Mouse (Mus musculus) neural tube, embryonic 11.5 days (tissue): Measurements from ENCODE around the gene Rxfp2. TPM values are rescaled to one million over a fixed set of nuclear protein-coding genes. Genes with fewer than 3 reads are reported as not detected.

Experiments used
- ATAC-seq: fragments of 200-750 bp; cut with Nextera tagmentation; 2 replicates; pipeline ENCODE4 v1.8.0; 2017; ENCODE audit warnings: moderate number of reproducible peaks, mild to moderate bottlenecking, moderate TSS enrichment, moderate library complexity; ENCODE audit not compliant: insufficient read depth, low FRiP score, low TSS enrichment
- DNase-seq: peaks from one replicate; pipeline ENCODE4 v3.0.0-alpha.2; 2015; ENCODE audit warnings: low spot score
- H3K27ac ChIP-seq: fragments of 300-500 bp; sonication (generic); 2 replicates; pipeline ENCODE4 v1.5.1; 2014; ENCODE audit warnings: low read depth, mild to moderate bottlenecking, low read length
- H3K27me3 ChIP-seq: fragments of 300-500 bp; sonication (generic); 2 replicates; pipeline ENCODE4 v1.6.1; 2014; ENCODE audit warnings: mild to moderate bottlenecking, low read length, mixed read lengths; ENCODE audit not compliant: control insufficient read depth, insufficient read depth
- H3K36me3 ChIP-seq: fragments of 300-500 bp; sonication (generic); 2 replicates; pipeline ENCODE4 v1.6.1; 2014; ENCODE audit warnings: mild to moderate bottlenecking, low read length, moderate library complexity, mixed read lengths; ENCODE audit not compliant: control insufficient read depth, insufficient read depth
- H3K4me1 ChIP-seq: fragments of 300-500 bp; sonication (generic); 2 replicates; pipeline ENCODE4 v1.6.1; 2014; ENCODE audit warnings: low read length, mixed read lengths; ENCODE audit not compliant: control insufficient read depth, insufficient read depth
- H3K4me2 ChIP-seq: fragments of 300-500 bp; sonication (generic); 2 replicates; pipeline ENCODE4 v1.6.1; 2014; ENCODE audit warnings: low read depth, mild to moderate bottlenecking, moderate library complexity
- H3K4me3 ChIP-seq: fragments of 300-500 bp; sonication (generic); 2 replicates; pipeline ENCODE4 v1.5.1; 2014; ENCODE audit warnings: low read depth, low read length
- H3K9ac ChIP-seq: fragments of 300-500 bp; sonication (generic); 2 replicates; pipeline ENCODE4 v1.6.1; 2014; ENCODE audit warnings: mild to moderate bottlenecking, low read length
- H3K9me3 ChIP-seq: fragments of 300-500 bp; sonication (generic); 2 replicates; pipeline ENCODE4 v1.6.1; 2016; ENCODE audit warnings: low read length; ENCODE audit not compliant: control insufficient read depth
- WGBS: fragments of 180-500 bp; shearing (Covaris S2); extraction: QIAGEN DNeasy Blood & Tissue Kit; methylation state at CpG from one replicate; pipeline ENCODE4 v1.1.7; 2014; 5-methylcytosine and 5-hydroxymethylcytosine counted together
- polyA plus RNA-seq: library from polyadenylated mRNA; unstranded; fragments of >200 nt; fragmentation: Nextera tagmentation; extraction: Ambion mirVana; gene quantifications from 2 replicates; pipeline ENCODE4 v1.2.1, GENCODE M21; 2014

The Rxfp2 gene
- polyA plus RNA-seq, 1 experiment from 2014 or later = 1.2 TPM

DNA sequence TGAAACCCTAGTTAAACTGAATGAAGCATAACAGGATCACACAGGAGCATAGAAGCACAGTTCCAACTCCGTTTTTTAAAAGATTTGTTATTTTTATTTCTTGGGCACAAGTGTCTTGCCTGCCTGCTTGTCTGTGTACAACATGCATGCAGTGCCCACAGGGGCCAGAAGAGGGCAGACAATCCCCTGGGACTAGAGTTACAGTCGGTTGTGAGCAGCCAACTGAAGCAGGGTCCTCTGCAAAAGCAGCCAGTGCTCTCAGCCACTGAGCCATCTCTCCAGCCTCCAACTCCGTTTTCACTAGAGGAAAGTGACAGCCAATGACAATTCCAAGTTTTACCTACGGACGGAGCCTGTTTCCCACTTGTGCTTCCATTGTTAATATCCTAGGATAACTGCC lies 33.4 kb downstream of the Rxfp2 start:
- Histone ChIP-seq H3K9ac (no peak overlapping the region), H3K27me3 (no peaks in the 10 kb centered on the region), H3K36me3 (no peaks in the 10 kb centered on the region), H3K4me1 (no peaks in the 10 kb centered on the region), H3K9me3 (no peaks in the 10 kb centered on the region), H3K4me3 (no peak overlapping the region), H3K27ac (no peak overlapping the region), H3K4me2 (no peak overlapping the region)
- DNase-seq = peak; percentile 35
- no peak for ATAC-seq
- WGBS = 54% methylated on average over 5 of the region's 5 CpGs

DNA sequence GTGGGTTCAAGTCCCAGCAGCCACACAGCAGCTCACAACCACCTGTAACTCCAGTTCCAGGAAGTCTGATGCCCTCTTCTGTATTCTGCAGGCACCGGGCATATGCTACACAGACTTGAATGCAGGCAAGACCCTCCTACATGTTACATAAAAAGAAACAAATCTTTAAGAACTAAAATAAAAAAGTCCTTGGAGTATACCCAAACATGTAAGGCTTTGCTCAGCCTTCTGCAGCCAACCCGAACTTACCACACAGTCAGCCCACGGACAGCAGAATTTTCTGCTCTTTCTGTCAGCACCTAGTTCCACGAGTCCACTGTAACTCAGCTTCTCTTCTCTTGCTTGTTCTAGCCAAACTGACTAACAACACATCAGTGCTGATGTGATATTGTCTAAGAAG lies 34.8 kb downstream of the Rxfp2 start:
- WGBS = 91% methylated on average over 4 of the region's 4 CpGs
- H3K27ac ChIP-seq = no peak overlapping the region
- H3K9me3 ChIP-seq = no peaks in the 10 kb centered on the region
- no peak overlapping the region for H3K9ac ChIP-seq
- no peak overlapping the region for H3K4me2 ChIP-seq
- no peak for DNase-seq
- no peaks in the 10 kb centered on the region for H3K4me1 ChIP-seq
- H3K36me3 ChIP-seq = no peaks in the 10 kb centered on the region
- ATAC-seq = no peak
- no peak overlapping the region for H3K4me3 ChIP-seq
- no peaks in the 10 kb centered on the region for H3K27me3 ChIP-seq

DNA sequence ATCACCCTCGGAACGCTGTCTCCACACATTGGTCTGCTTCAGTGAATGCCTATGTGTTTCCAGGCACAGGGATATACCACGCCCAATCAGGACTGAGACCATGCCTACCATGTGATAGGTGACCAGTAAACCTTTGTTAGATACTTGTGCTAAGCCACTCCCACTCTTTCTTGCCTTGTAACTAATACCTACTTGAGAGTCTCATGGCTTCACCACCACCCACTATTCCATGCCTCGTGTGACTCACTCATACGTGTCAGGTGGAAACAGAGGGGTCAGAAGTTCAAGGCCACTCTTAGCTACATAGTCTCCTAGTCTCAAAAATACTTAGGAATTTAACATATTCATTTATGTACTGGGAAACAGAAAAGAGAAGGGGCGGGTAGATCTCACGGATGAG lies 35.5 kb downstream of the Rxfp2 start:
- no peaks in the 10 kb centered on the region for H3K36me3 ChIP-seq
- H3K27me3 ChIP-seq = no peaks in the 10 kb centered on the region
- no peak for ATAC-seq
- H3K9me3 ChIP-seq = no peaks in the 10 kb centered on the region
- H3K4me2 ChIP-seq = no peak overlapping the region
- 85% methylated on average over 7 of the region's 7 CpGs for WGBS
- H3K27ac ChIP-seq = no peak overlapping the region
- no peaks in the 10 kb centered on the region for H3K4me1 ChIP-seq
- DNase-seq = no peak
- no peak overlapping the region for H3K4me3 ChIP-seq
- no peak overlapping the region for H3K9ac ChIP-seq

DNA sequence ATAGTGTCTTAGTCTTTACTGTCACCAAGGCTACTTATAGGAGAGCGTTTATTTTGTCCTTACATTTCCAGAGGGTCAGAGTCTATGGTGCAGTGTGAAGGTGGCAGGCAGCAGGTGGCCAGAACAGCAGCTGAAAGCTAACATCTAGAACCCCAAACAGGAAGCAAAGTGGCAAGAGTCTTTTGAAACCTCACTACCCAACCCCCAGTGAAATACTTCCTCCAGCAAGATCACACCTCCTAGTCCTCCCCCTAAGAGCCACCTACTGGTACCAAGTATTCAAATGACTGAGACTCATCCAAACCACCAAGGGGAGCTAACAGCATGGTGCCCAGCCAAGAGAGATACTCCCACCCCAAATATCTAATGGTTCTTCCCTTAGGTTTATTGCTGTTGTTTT lies 36.8 kb downstream of the Rxfp2 start:
- H3K4me2 ChIP-seq = no peak overlapping the region
- 89% methylated on average over 1 of the region's 1 CpGs for WGBS
- H3K9me3 ChIP-seq = no peaks in the 10 kb centered on the region
- no peak overlapping the region for H3K27ac ChIP-seq
- ATAC-seq (no peak), DNase-seq (no peak)
- H3K9ac ChIP-seq = no peak overlapping the region
- no peaks in the 10 kb centered on the region for H3K27me3 ChIP-seq
- no peaks in the 10 kb centered on the region for H3K36me3 ChIP-seq
- no peaks in the 10 kb centered on the region for H3K4me1 ChIP-seq
- no peak overlapping the region for H3K4me3 ChIP-seq

DNA sequence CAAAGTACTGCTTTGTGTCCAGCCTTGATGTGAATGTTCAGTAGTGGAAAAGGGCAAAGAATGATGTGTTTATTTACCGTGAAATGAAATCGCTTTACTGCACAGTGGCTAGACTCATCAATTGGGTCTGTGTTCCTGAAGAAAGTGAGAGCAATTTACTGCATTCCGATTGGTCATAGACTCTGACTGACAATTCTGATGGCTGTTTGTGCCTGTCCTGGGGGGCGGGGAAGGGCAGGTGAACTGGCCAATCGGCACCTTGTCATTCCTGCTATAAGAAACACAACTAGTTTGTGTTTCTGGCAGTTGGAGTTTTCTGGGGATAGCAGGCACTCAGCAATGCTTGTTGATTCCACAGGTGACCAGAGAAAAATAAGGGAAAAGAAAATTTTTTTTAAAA lies 37.6 kb downstream of the Rxfp2 start:
- no peaks in the 10 kb centered on the region for H3K27me3 ChIP-seq
- H3K27ac ChIP-seq = no peak overlapping the region
- H3K4me2 ChIP-seq = no peak overlapping the region
- no peaks in the 10 kb centered on the region for H3K4me1 ChIP-seq
- 80% methylated on average over 5 of the region's 5 CpGs for WGBS
- no peak overlapping the region for H3K4me3 ChIP-seq
- ATAC-seq = peak; percentile 53; the same call in 1 of the 2 replicates
- no peak overlapping the region for H3K9ac ChIP-seq
- H3K36me3 ChIP-seq = no peaks in the 10 kb centered on the region
- no peaks in the 10 kb centered on the region for H3K9me3 ChIP-seq
- DNase-seq = no peak

DNA sequence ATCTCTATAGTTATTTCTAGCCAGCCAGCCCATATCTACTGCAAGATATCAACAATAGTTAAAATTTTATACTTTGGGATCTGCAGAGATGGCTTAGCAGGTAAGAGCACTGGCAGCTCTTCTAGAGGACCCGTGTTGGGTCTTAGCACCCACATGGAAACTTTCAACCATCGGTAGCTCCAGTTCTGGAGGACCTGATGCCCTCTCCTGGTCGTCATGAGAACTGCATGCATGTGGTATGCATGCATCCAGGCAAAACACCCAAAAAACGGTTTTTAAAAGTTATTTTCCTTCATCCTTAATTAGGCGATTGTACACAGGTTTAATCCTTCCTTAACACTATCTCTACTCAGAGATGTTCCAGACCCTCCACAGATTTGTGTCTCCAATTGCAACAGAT lies 40.4 kb downstream of the Rxfp2 start:
- Histone ChIP-seq H3K27me3 (no peaks in the 10 kb centered on the region), H3K4me3 (no peak overlapping the region), H3K4me1 (no peaks in the 10 kb centered on the region), H3K9ac (no peak overlapping the region), H3K4me2 (no peak overlapping the region), H3K36me3 (no peaks in the 10 kb centered on the region), H3K9me3 (no peaks in the 10 kb centered on the region), H3K27ac (no peak overlapping the region)
- DNase-seq = no peak
- 82% methylated on average over 5 of the region's 5 CpGs for WGBS
- no peak for ATAC-seq

DNA sequence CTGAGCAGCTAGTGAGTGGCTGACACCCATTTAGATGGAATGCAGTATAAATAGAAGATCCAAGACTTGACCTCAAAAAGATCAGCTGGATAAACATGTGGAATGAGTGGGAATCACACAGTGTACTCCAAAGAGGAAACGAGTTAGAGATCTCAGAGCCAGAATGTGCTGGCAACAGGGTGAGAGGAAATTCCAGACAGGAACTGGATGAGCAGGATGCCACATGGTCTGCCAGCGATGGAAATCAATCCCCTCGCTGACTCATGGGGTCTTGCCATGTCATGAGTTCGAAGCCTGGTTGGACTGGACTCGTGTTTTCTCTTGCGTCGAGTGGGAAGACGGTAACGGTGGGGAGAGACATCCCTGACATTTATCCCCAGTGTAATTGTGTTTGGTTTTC lies 41.0 kb downstream of the Rxfp2 start:
- Histone ChIP-seq H3K27me3 (no peaks in the 10 kb centered on the region), H3K27ac (no peak overlapping the region), H3K4me2 (no peak overlapping the region), H3K4me3 (no peak overlapping the region), H3K9ac (no peak overlapping the region), H3K4me1 (no peaks in the 10 kb centered on the region), H3K36me3 (no peaks in the 10 kb centered on the region), H3K9me3 (no peaks in the 10 kb centered on the region)
- WGBS = 96% methylated on average over 9 of the region's 9 CpGs
- ATAC-seq (no peak), DNase-seq (no peak)

DNA sequence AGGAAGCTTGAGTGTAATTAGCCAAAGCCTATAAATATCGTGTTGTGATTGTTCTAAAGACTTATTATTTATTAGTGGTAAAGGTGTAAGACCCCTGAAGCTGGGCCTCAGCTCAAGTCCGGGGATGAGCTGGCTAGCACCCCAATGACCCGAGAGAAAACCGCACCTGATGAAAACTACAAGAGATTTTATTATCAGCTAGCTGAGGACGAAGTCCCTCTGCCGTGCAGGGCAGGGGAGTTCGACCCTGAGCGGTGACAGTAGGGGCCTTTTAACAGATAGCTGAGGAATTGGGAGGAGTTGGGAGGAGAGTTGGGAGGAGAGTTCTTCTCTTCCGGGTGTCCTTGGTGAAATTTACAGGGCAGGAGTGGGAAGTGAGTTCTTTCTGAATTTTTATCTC lies 42.6 kb downstream of the Rxfp2 start:
- H3K9ac ChIP-seq = no peak overlapping the region
- ATAC-seq (no peak), DNase-seq (no peak)
- H3K4me3 ChIP-seq = no peak overlapping the region
- H3K4me2 ChIP-seq = no peak overlapping the region
- no peak overlapping the region for H3K27ac ChIP-seq
- no peaks in the 10 kb centered on the region for H3K27me3 ChIP-seq
- WGBS = 88% methylated on average over 9 of the region's 9 CpGs
- H3K9me3 ChIP-seq = no peaks in the 10 kb centered on the region
- H3K36me3 ChIP-seq = no peaks in the 10 kb centered on the region
- H3K4me1 ChIP-seq = no peaks in the 10 kb centered on the region

DNA sequence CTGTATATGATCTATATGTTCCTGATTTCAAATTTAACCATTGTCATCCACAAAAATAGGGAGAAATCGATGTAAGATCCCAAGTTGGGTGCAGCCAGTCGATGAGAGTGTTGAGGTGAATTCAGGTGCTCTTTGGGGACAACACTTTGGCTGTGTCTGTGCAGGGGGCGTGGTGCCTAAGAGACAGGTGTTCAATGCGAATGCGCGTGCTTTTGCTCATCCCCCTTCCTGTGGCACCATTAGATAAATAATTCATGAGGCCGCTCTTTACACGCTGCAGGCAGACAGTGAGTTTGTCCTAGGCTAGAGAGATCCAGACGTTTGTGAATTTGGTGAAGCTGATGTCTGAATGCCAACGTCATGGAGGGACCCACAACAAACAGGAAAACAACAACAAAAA lies 45.8 kb downstream of the Rxfp2 start:
- 69% methylated on average over 10 of the region's 10 CpGs for WGBS
- no peak overlapping the region for H3K4me3 ChIP-seq
- H3K4me2 ChIP-seq = no peak overlapping the region
- H3K9ac ChIP-seq = no peak overlapping the region
- ATAC-seq = no peak
- no peaks in the 10 kb centered on the region for H3K9me3 ChIP-seq
- DNase-seq = no peak
- no peak overlapping the region for H3K27ac ChIP-seq
- no peaks in the 10 kb centered on the region for H3K27me3 ChIP-seq
- no peaks in the 10 kb centered on the region for H3K36me3 ChIP-seq
- no peaks in the 10 kb centered on the region for H3K4me1 ChIP-seq
